Mouse (Mus musculus): ENCODE results near the gene Vmn1r220. TPM values are rescaled to one million over a fixed set of nuclear protein-coding genes. Genes with fewer than 3 reads are reported as not detected.
"Not testable (repeated sequence)": the region's sequence is repeated elsewhere in the genome, so short reads cannot be mapped to it uniquely, and the experiment has no call there.

Vmn1r220 gene
- not detected in 2 replicates for total RNA-seq (2017)

GRCm38 (mm10) chr13:23187875-23188274, at the start of gene Vmn1r220:
TSS of gene Vmn1r220 (minus strand) at chr13:23187975.
- ATAC-seq (replicated peaks in 1 of 2; ENCODE audit: insufficient read depth in 1 of 2, low FRiP score in 2 of 2, low TSS enrichment in 1 of 2, low read depth in 1 of 2, poor library complexity in 2 of 2, severe bottlenecking in 2 of 2), result no peak

GRCm38 (mm10) chr13:23235847-23236246, 48.1 kb upstream of the Vmn1r220 start, which contains the start of gene Vmn1r222:
TSS of gene Vmn1r222 (minus strand) at chr13:23235947.
- ATAC-seq (replicated peaks in 1 of 2; ENCODE audit: insufficient read depth in 1 of 2, low FRiP score in 2 of 2, low TSS enrichment in 1 of 2, low read depth in 1 of 2, poor library complexity in 2 of 2, severe bottlenecking in 2 of 2), result not testable (repeated sequence)

- not testable (repeated sequence) for ATAC-seq (replicated peaks in 1 of 2; ENCODE audit: insufficient read depth in 1 of 2, low FRiP score in 2 of 2, low TSS enrichment in 1 of 2, low read depth in 1 of 2, poor library complexity in 2 of 2, severe bottlenecking in 2 of 2)
These were observed 26.1 kb upstream of the Vmn1r220 start, which contains the start of gene Vmn1r221 for GRCm38 (mm10) chr13:23213827-23214226. TSS of gene Vmn1r221 (plus strand) at chr13:23214127.

GRCm38 (mm10) chr13:23203885-23204284, 16.1 kb upstream of the Vmn1r220 start:
- ATAC-seq (replicated peaks in 1 of 2; ENCODE audit: insufficient read depth in 1 of 2, low FRiP score in 2 of 2, low TSS enrichment in 1 of 2, low read depth in 1 of 2, poor library complexity in 2 of 2, severe bottlenecking in 2 of 2), result not testable (repeated sequence)

GRCm38 (mm10) chr13:23166471-23166870, 21.3 kb downstream of the Vmn1r220 start:
- not testable (repeated sequence) for ATAC-seq (replicated peaks in 1 of 2; ENCODE audit: insufficient read depth in 1 of 2, low FRiP score in 2 of 2, low TSS enrichment in 1 of 2, low read depth in 1 of 2, poor library complexity in 2 of 2, severe bottlenecking in 2 of 2)

- no peak for ATAC-seq (replicated peaks in 1 of 2; ENCODE audit: insufficient read depth in 1 of 2, low FRiP score in 2 of 2, low TSS enrichment in 1 of 2, low read depth in 1 of 2, poor library complexity in 2 of 2, severe bottlenecking in 2 of 2)
These were observed 28.8 kb downstream of the Vmn1r220 start, which contains the start of gene Vmn1r219 for GRCm38 (mm10) chr13:23159012-23159411. TSS of gene Vmn1r219 (plus strand) at chr13:23159312.

- ATAC-seq (replicated peaks in 1 of 2; ENCODE audit: insufficient read depth in 1 of 2, low FRiP score in 2 of 2, low TSS enrichment in 1 of 2, low read depth in 1 of 2, poor library complexity in 2 of 2, severe bottlenecking in 2 of 2), result no peak
These were observed 29.9 kb downstream of the Vmn1r220 start for GRCm38 (mm10) chr13:23157848-23158247.

- ATAC-seq (replicated peaks in 1 of 2; ENCODE audit: insufficient read depth in 1 of 2, low FRiP score in 2 of 2, low TSS enrichment in 1 of 2, low read depth in 1 of 2, poor library complexity in 2 of 2, severe bottlenecking in 2 of 2), result no peak
These were observed 48.9 kb downstream of the Vmn1r220 start for GRCm38 (mm10) chr13:23138880-23139279.

GRCm38 (mm10) chr13:23133501-23133900, 54.3 kb downstream of the Vmn1r220 start:
- no peak for ATAC-seq (replicated peaks in 1 of 2; ENCODE audit: insufficient read depth in 1 of 2, low FRiP score in 2 of 2, low TSS enrichment in 1 of 2, low read depth in 1 of 2, poor library complexity in 2 of 2, severe bottlenecking in 2 of 2)

GRCm38 (mm10) chr13:23133099-23133498, 54.7 kb downstream of the Vmn1r220 start, which contains the start of gene Vmn1r218:
TSS of gene Vmn1r218 (plus strand) at chr13:23133155.
- no peak for ATAC-seq (replicated peaks in 1 of 2; ENCODE audit: insufficient read depth in 1 of 2, low FRiP score in 2 of 2, low TSS enrichment in 1 of 2, low read depth in 1 of 2, poor library complexity in 2 of 2, severe bottlenecking in 2 of 2)

Other genes with a start within 250 kb of the Vmn1r220 start
- gene Vmn1r213, start 180.3 kb downstream of the Vmn1r220 start, total RNA-seq (2017), result not detected in 2 replicates
- not detected in 2 replicates for gene Vmn1r214, start 157.6 kb downstream of the Vmn1r220 start, total RNA-seq (2017)
- gene Vmn1r215, start 120.0 kb downstream of the Vmn1r220 start, total RNA-seq (2017), result not detected in 2 replicates
- gene Vmn1r217, start 69.7 kb downstream of the Vmn1r220 start, total RNA-seq (2017), result not detected in 2 replicates
- gene Vmn1r218, start 54.8 kb downstream of the Vmn1r220 start, total RNA-seq (2017), result not detected in 2 replicates
- gene Vmn1r219, start 28.7 kb downstream of the Vmn1r220 start, total RNA-seq (2017), result not detected in 2 replicates
- gene Vmn1r221, start 26.2 kb upstream of the Vmn1r220 start, total RNA-seq (2017), result not detected in 2 replicates
- gene Vmn1r222, start 48.0 kb upstream of the Vmn1r220 start, total RNA-seq (2017), result not detected in 2 replicates
- gene Vmn1r223, start 59.2 kb upstream of the Vmn1r220 start, total RNA-seq (2017), result not detected in 2 replicates
- gene Zfp322a, start 181.2 kb upstream of the Vmn1r220 start, total RNA-seq (2017), result 53.6 and 57.6 TPM in 2 replicates
- gene Abt1, start 235.9 kb upstream of the Vmn1r220 start, total RNA-seq (2017), result 12.5 and 18.7 TPM in 2 replicates